Mouse (Mus musculus) bone marrow, adult 2 months (tissue): ENCODE measurements at regions not wholly inside any gene's neighbourhood (a gene's known extent, or its start where the extent isn't known, plus 50 kb on each side); places are given as distances from the start of the nearest gene placed in this dataset.
A peak's percentile ranks its signal among the peaks of the same experiment; 100 is the strongest.

ENCODE experiments used
- H3K27ac ChIP-seq: fragments of 200-500 bp; 2 replicates; pipeline ENCODE4 v1.5.1; 2012; ENCODE audit warnings: low read depth, mild to moderate bottlenecking, control low read depth, inconsistent platforms, low read length; ENCODE audit not compliant: control insufficient read depth, poor library complexity, insufficient read depth
- H3K4me1 ChIP-seq: fragments of 200-500 bp; 2 replicates; pipeline ENCODE4 v1.6.1; 2011; ENCODE audit warnings: low read length; ENCODE audit not compliant: control insufficient read depth, insufficient read depth
- H3K4me3 ChIP-seq: fragments of 200-500 bp; replicated peaks from 2 replicates; pipeline ENCODE3; 2011; ENCODE audit warnings: mild to moderate bottlenecking, low read depth, low read length, control low read depth; ENCODE audit not compliant: control insufficient read depth
- CTCF ChIP-seq: fragments of 200-500 bp; IDR thresholded peaks from 2 replicates; pipeline ENCODE4 v1.5.1; 2011; ENCODE audit warnings: low read length, control low read depth; ENCODE audit not compliant: control insufficient read depth, insufficient read depth
- POLR2A ChIP-seq: fragments of 200-500 bp; IDR thresholded peaks from 2 replicates; pipeline ENCODE4 v1.6.1; 2011; ENCODE audit warnings: low read depth, mild to moderate bottlenecking, control low read depth, low read length, borderline replicate concordance; ENCODE audit not compliant: control insufficient read depth
- WGBS: fragments of 180-500 bp; shearing (Covaris S2); methylation state at CpG from one replicate; pipeline ENCODE4 v1.1.7; 2018; 5-methylcytosine and 5-hydroxymethylcytosine counted together

GRCm38 (mm10) chr2:173347341-173347740 lies 71.0 kb upstream of the Pmepa1 start:
- TF ChIP-seq CTCF = no peak
- TF ChIP-seq POLR2A = no peak
- WGBS = 69% methylated on average over 11 of the region's 11 CpGs
- H3K4me3 ChIP-seq = no peak overlapping the region
- peaks cover 2% of the 10 kb centered on the region for H3K4me1 ChIP-seq
- H3K27ac ChIP-seq = no peak overlapping the region

- 54% methylated on average over 3 of the region's 3 CpGs for WGBS
- no peak for TF ChIP-seq POLR2A
- no peak for TF ChIP-seq CTCF
- H3K27ac ChIP-seq = no peak overlapping the region
- H3K4me3 ChIP-seq = no peak overlapping the region
- peaks cover 2% of the 10 kb centered on the region for H3K4me1 ChIP-seq
These were observed 72.4 kb upstream of the Pmepa1 start for GRCm38 (mm10) chr2:173348757-173349156.

- H3K27ac ChIP-seq = no peak overlapping the region
- 27% methylated on average over 9 of the region's 9 CpGs for WGBS
- TF ChIP-seq POLR2A (no peak), CTCF (no peak)
These were observed 73.2 kb upstream of the Pmepa1 start for GRCm38 (mm10) chr2:173349510-173349909.

GRCm38 (mm10) chr2:173349910-173350309 lies 73.6 kb upstream of the Pmepa1 start:
- Histone ChIP-seq H3K27ac (no peak overlapping the region), H3K4me1 (peaks cover 2% of the 10 kb centered on the region), H3K4me3 (no peak overlapping the region)
- 37% methylated on average over 4 of the region's 4 CpGs for WGBS
- TF ChIP-seq CTCF = no peak
- TF ChIP-seq POLR2A = no peak

More at GRCm38 (mm10) chr2:173349510-173349909, 73.2 kb upstream of the Pmepa1 start:
- Histone ChIP-seq H3K4me1 (peaks cover 2% of the 10 kb centered on the region), H3K4me3 (no peak overlapping the region)

- Histone ChIP-seq H3K27ac (no peak overlapping the region), H3K4me3 (no peak overlapping the region), H3K4me1 (peaks cover 2% of the 10 kb centered on the region)
- TF ChIP-seq CTCF = no peak
- TF ChIP-seq POLR2A = no peak
- WGBS = 82% methylated on average over 3 of the region's 3 CpGs
These were observed 74.1 kb upstream of the Pmepa1 start for GRCm38 (mm10) chr2:173350405-173350804.

- WGBS = 57% methylated on average over 3 of the region's 3 CpGs
- no peak overlapping the region for H3K4me3 ChIP-seq
- peaks cover 2% of the 10 kb centered on the region for H3K4me1 ChIP-seq
- TF ChIP-seq POLR2A = no peak
- H3K27ac ChIP-seq = no peak overlapping the region
These were observed 74.5 kb upstream of the Pmepa1 start for GRCm38 (mm10) chr2:173350831-173351230.

GRCm38 (mm10) chr2:173351831-173352755 lies 75.8 kb upstream of the Pmepa1 start:
- TF ChIP-seq CTCF (no peak), POLR2A (no peak)
- 47% methylated on average over 18 of the region's 18 CpGs for WGBS
- Histone ChIP-seq H3K4me3 (no peak overlapping the region), H3K27ac (0 out of 2 replicates have a peak overlapping the region, but pooled peaks have one; percentile 17), H3K4me1 (peaks cover 2% of the 10 kb centered on the region)

GRCm38 (mm10) chr2:173352756-173353139 lies 76.4 kb upstream of the Pmepa1 start:
- TF ChIP-seq POLR2A = no peak
- no peak for TF ChIP-seq CTCF
- 47% methylated on average over 3 of the region's 3 CpGs for whole genome bisulfite sequencing
- H3K27ac ChIP-seq = 0 out of 2 replicates have a peak overlapping the region, but pooled peaks have one; percentile 17
- peaks cover 2% of the 10 kb centered on the region for H3K4me1 ChIP-seq
- no peak overlapping the region for H3K4me3 ChIP-seq
